Comparison of ENCODE assay signal across 16 mouse cellular contexts in genomic region chr6:29914136-29914535, GRCm38 (mm10).
"Had no signal": no experiment of that assay in that cellular context is flagged by ENCODE, and none has a peak within 500 bp of the region (broad histone marks: within the 10 kb centered on the region; RNA-seq: fewer than 3 reads in every experiment).

No protein-coding gene starts in this region.

- H3K4me3 ChIP-seq: neural tube, embryonic 13.5 days; neural tube, embryonic 15.5 days; stomach, embryonic 15.5 days had no signal

- H3K4me2 ChIP-seq: neural tube, embryonic 13.5 days; neural tube, embryonic 15.5 days; stomach, embryonic 15.5 days had no signal

- H3K9me3 ChIP-seq: neural tube, embryonic 13.5 days; neural tube, embryonic 15.5 days; stomach, embryonic 15.5 days had no signal

- H3K27ac ChIP-seq: neural tube, embryonic 13.5 days; neural tube, embryonic 15.5 days; stomach, embryonic 15.5 days; stomach, postnatal 0 days had no signal

- DNase-seq: retina, postnatal 1 day; right cerebral cortex, adult 18-20 months; right cerebral cortex, postnatal 14 days; right cerebral cortex, postnatal 25 days; right cerebral cortex, postnatal 4 days; spleen, adult 18-20 months; thymus, adult 18-20 months; thymus, adult 2 months; thymus, postnatal 14 days; thymus, postnatal 25 days; thymus, postnatal 36 days; thymus, postnatal 4 days had no signal

- H3K9ac ChIP-seq: neural tube, embryonic 13.5 days; neural tube, embryonic 15.5 days; stomach, embryonic 15.5 days had no signal

- H3K36me3 ChIP-seq: stomach, embryonic 15.5 days had no signal
